Mouse (Mus musculus) embryonic fibroblast, embryonic 13.5 days (primary cell): ENCODE measurements around the gene Etl4.

Source experiments
- CTCF ChIP-seq: IDR thresholded peaks from 2 replicates; pipeline ENCODE4 v1.5.1; 2011; ENCODE audit warnings: mild to moderate bottlenecking, control low read depth, low read length, moderate library complexity, borderline replicate concordance; ENCODE audit not compliant: insufficient read depth
- POLR2A ChIP-seq: IDR thresholded peaks from 2 replicates; pipeline ENCODE4 v1.6.1; 2011; ENCODE audit warnings: low read depth, mild to moderate bottlenecking, control low read depth, low read length, moderate library complexity

GRCm38 (mm10) chr2:19930009-19930408 is 20.4 kb downstream of the Etl4 start:
- TF ChIP-seq CTCF, result no peak
- no peak for TF ChIP-seq POLR2A
